Mouse (Mus musculus) brain, embryonic 14.5 days (tissue): Measurements from ENCODE around the gene Retnlb.

Source experiments
- CTCF ChIP-seq: fragments of 200-500 bp; IDR thresholded peaks from 2 replicates; pipeline ENCODE4 v1.5.1; 2012; ENCODE audit warnings: inconsistent platforms, mild to moderate bottlenecking, moderate library complexity, borderline replicate concordance; ENCODE audit not compliant: insufficient read depth, insufficient read length; ENCODE audit errors: extremely low read depth
- POLR2A ChIP-seq: fragments of 200-500 bp; IDR thresholded peaks from 2 replicates; pipeline ENCODE4 v1.6.1; 2012; ENCODE audit warnings: mild to moderate bottlenecking, inconsistent platforms, borderline replicate concordance; ENCODE audit not compliant: poor library complexity, insufficient read depth, insufficient read length, severe bottlenecking; ENCODE audit errors: extremely low read depth

GRCm38 (mm10) chr16:48800906-48801305 lies 15.8 kb upstream of the Retnlb start:
- TF ChIP-seq CTCF (no peak), POLR2A (no peak)
